Mouse (Mus musculus) skeletal muscle tissue, adult 2 months (tissue): ENCODE results near the gene Gm43518.

Source experiments
- DNase-seq: peaks from one replicate; pipeline ENCODE4 v3.0.0-alpha.2; 2012; ENCODE audit warnings: low read depth, low spot score

The Gm43518 gene

GRCm38 (mm10) chr5:123933556-123933955 is 6.3 kb downstream of the Gm43518 start:
- DNase-seq = no peak

GRCm38 (mm10) chr5:123933957-123934591 is 6.9 kb downstream of the Gm43518 start:
- no peak for DNase-seq

- no peak for DNase-seq
Measured at GRCm38 (mm10) chr5:123935931-123936330, 8.7 kb downstream of the Gm43518 start.

GRCm38 (mm10) chr5:123938479-123938878 is 11.3 kb downstream of the Gm43518 start:
- no peak for DNase-seq

- no peak for DNase-seq
Measured at GRCm38 (mm10) chr5:123946546-123946945, 19.3 kb downstream of the Gm43518 start.

- DNase-seq = peak; percentile 38
Measured at GRCm38 (mm10) chr5:123947041-123947761, 20.0 kb downstream of the Gm43518 start.

GRCm38 (mm10) chr5:123952365-123953045 is 25.3 kb downstream of the Gm43518 start:
- no peak for DNase-seq

- no peak for DNase-seq
Measured at GRCm38 (mm10) chr5:123957213-123957612, 30.0 kb downstream of the Gm43518 start.

- no peak for DNase-seq
Measured at GRCm38 (mm10) chr5:123959018-123959417, 31.8 kb downstream of the Gm43518 start.

- DNase-seq = no peak
Measured at GRCm38 (mm10) chr5:123960129-123960528, 32.9 kb downstream of the Gm43518 start.

GRCm38 (mm10) chr5:123961046-123961445 is 33.8 kb downstream of the Gm43518 start:
- DNase-seq = no peak

GRCm38 (mm10) chr5:123964208-123964607 is 37.0 kb downstream of the Gm43518 start:
- no peak for DNase-seq

GRCm38 (mm10) chr5:123966759-123967158 is 39.5 kb downstream of the Gm43518 start:
- no peak for DNase-seq

- DNase-seq = no peak
Measured at GRCm38 (mm10) chr5:123968468-123968867, 41.2 kb downstream of the Gm43518 start.

GRCm38 (mm10) chr5:123969216-123969615 is 42.0 kb downstream of the Gm43518 start:
- DNase-seq = no peak

- no peak for DNase-seq
Measured at GRCm38 (mm10) chr5:123970576-123970975, 43.4 kb downstream of the Gm43518 start.

GRCm38 (mm10) chr5:123972453-123972852 is 45.2 kb downstream of the Gm43518 start:
- no peak for DNase-seq

- DNase-seq = peak; percentile 25
Measured at GRCm38 (mm10) chr5:123973299-123974178, 46.3 kb downstream of the Gm43518 start, which contains the start of gene Hip1r. Gene Hip1r (plus strand): TSS chr5:123973628.

GRCm38 (mm10) chr5:123974179-123974485 is 46.9 kb downstream of the Gm43518 start:
- no peak for DNase-seq

- peak; percentile 35 for DNase-seq
Measured at GRCm38 (mm10) chr5:123974616-123975111, 47.4 kb downstream of the Gm43518 start.

GRCm38 (mm10) chr5:123975668-123976180 is 48.5 kb downstream of the Gm43518 start:
- DNase-seq = no peak
